Mouse (Mus musculus): Measurements from ENCODE around the gene Pknox2. TPM values are rescaled to one million over a fixed set of nuclear protein-coding genes. Genes with fewer than 3 reads are reported as not detected.

Gene Pknox2
- polyA plus RNA-seq, 1 experiment from 2014 or later = 22.8 TPM

GRCm38 (mm10) chr9:36933813-36934493 lies 213.3 kb downstream of the Pknox2 start:
- Histone ChIP-seq H3K27me3 (ENCODE audit: control insufficient read depth, insufficient read depth, low read length) (no peaks in the 10 kb centered on the region), H3K4me2 (ENCODE audit: low read depth) (no peak overlapping the region), H3K9ac (ENCODE audit: low read length) (no peak overlapping the region), H3K9me3 (ENCODE audit: control insufficient read depth, low read length) (no peaks in the 10 kb centered on the region), H3K27ac (ENCODE audit: low read depth, low read length) (peak overlapping the region; percentile 31; the same call in 1 of the 2 replicates), H3K4me1 (ENCODE audit: control insufficient read depth, insufficient read depth, low read length) (peaks cover 17% of the 10 kb centered on the region), H3K4me3 (ENCODE audit: low read depth, low read length) (no peak overlapping the region), H3K36me3 (ENCODE audit: control insufficient read depth, insufficient read depth, low read length) (no peaks in the 10 kb centered on the region)
- DNase-seq (ENCODE audit: low spot score) = peak; percentile 75
- 25% methylated on average over 16 of the region's 16 CpGs for WGBS
- ATAC-seq (ENCODE audit: insufficient read depth, low FRiP score, low TSS enrichment) = peak; percentile 72

- peak overlapping the region; percentile 31; the same call in 1 of the 2 replicates for H3K27ac ChIP-seq (ENCODE audit: low read depth, low read length)
- no peaks in the 10 kb centered on the region for H3K36me3 ChIP-seq (ENCODE audit: control insufficient read depth, insufficient read depth, low read length)
- H3K4me1 ChIP-seq (ENCODE audit: control insufficient read depth, insufficient read depth, low read length) = peaks cover 10% of the 10 kb centered on the region
- no peak overlapping the region for H3K4me2 ChIP-seq (ENCODE audit: low read depth)
- no peak overlapping the region for H3K4me3 ChIP-seq (ENCODE audit: low read depth, low read length)
- ATAC-seq (ENCODE audit: insufficient read depth, low FRiP score, low TSS enrichment) (peak; percentile 7; the same call in 1 of the 2 replicates), DNase-seq (ENCODE audit: low spot score) (no peak)
- H3K9me3 ChIP-seq (ENCODE audit: control insufficient read depth, low read length) = no peaks in the 10 kb centered on the region
- H3K9ac ChIP-seq (ENCODE audit: low read length) = no peak overlapping the region
- WGBS = 74% methylated on average over 12 of the region's 12 CpGs
- H3K27me3 ChIP-seq (ENCODE audit: control insufficient read depth, insufficient read depth, low read length) = no peaks in the 10 kb centered on the region
Measured at GRCm38 (mm10) chr9:36932950-36933812, 214.0 kb downstream of the Pknox2 start.

GRCm38 (mm10) chr9:36931657-36932056 lies 215.6 kb downstream of the Pknox2 start:
- no peaks in the 10 kb centered on the region for H3K27me3 ChIP-seq (ENCODE audit: control insufficient read depth, insufficient read depth, low read length)
- H3K9me3 ChIP-seq (ENCODE audit: control insufficient read depth, low read length) = no peaks in the 10 kb centered on the region
- no peaks in the 10 kb centered on the region for H3K36me3 ChIP-seq (ENCODE audit: control insufficient read depth, insufficient read depth, low read length)
- H3K4me1 ChIP-seq (ENCODE audit: control insufficient read depth, insufficient read depth, low read length) = peaks cover 10% of the 10 kb centered on the region
- DNase-seq (ENCODE audit: low spot score) (no peak), ATAC-seq (ENCODE audit: insufficient read depth, low FRiP score, low TSS enrichment) (no peak)
- 89% methylated on average over 4 of the region's 4 CpGs for WGBS
- H3K9ac ChIP-seq (ENCODE audit: low read length) = no peak overlapping the region
- H3K4me3 ChIP-seq (ENCODE audit: low read depth, low read length) = no peak overlapping the region
- H3K4me2 ChIP-seq (ENCODE audit: low read depth) = no peak overlapping the region
- no peak overlapping the region for H3K27ac ChIP-seq (ENCODE audit: low read depth, low read length)

GRCm38 (mm10) chr9:36923753-36924152 lies 223.5 kb downstream of the Pknox2 start:
- no peak overlapping the region for H3K4me3 ChIP-seq (ENCODE audit: low read depth, low read length)
- WGBS = 85% methylated on average over 5 of the region's 5 CpGs

GRCm38 (mm10) chr9:36921718-36922415 lies 225.3 kb downstream of the Pknox2 start:
- Histone ChIP-seq H3K4me3 (ENCODE audit: low read depth, low read length) (no peak overlapping the region), H3K27ac (ENCODE audit: low read depth, low read length) (no peak overlapping the region), H3K4me1 (ENCODE audit: control insufficient read depth, insufficient read depth, low read length) (peaks cover 5% of the 10 kb centered on the region; the same call in 1 of the 2 replicates), H3K4me2 (ENCODE audit: low read depth) (no peak overlapping the region), H3K36me3 (ENCODE audit: control insufficient read depth, insufficient read depth, low read length) (no peaks in the 10 kb centered on the region), H3K27me3 (ENCODE audit: control insufficient read depth, insufficient read depth, low read length) (no peaks in the 10 kb centered on the region), H3K9ac (ENCODE audit: low read length) (no peak overlapping the region), H3K9me3 (ENCODE audit: control insufficient read depth, low read length) (no peaks in the 10 kb centered on the region)
- ATAC-seq (ENCODE audit: insufficient read depth, low FRiP score, low TSS enrichment) = 0 out of 2 replicates have a peak, but pooled peaks have one; percentile 40
- WGBS = 61% methylated on average over 13 of the region's 13 CpGs
- DNase-seq (ENCODE audit: low spot score) = peak; percentile 42

More at GRCm38 (mm10) chr9:36923753-36924152, 223.5 kb downstream of the Pknox2 start:
- Histone ChIP-seq H3K36me3 (ENCODE audit: control insufficient read depth, insufficient read depth, low read length) (no peaks in the 10 kb centered on the region), H3K27ac (ENCODE audit: low read depth, low read length) (no peak overlapping the region), H3K9me3 (ENCODE audit: control insufficient read depth, low read length) (no peaks in the 10 kb centered on the region), H3K9ac (ENCODE audit: low read length) (no peak overlapping the region), H3K4me1 (ENCODE audit: control insufficient read depth, insufficient read depth, low read length) (0 out of 2 replicates have a peak, but pooled peaks cover 2% of the 10 kb centered on the region), H3K27me3 (ENCODE audit: control insufficient read depth, insufficient read depth, low read length) (no peaks in the 10 kb centered on the region), H3K4me2 (ENCODE audit: low read depth) (no peak overlapping the region)
- ATAC-seq (ENCODE audit: insufficient read depth, low FRiP score, low TSS enrichment) = no peak
- no peak for DNase-seq (ENCODE audit: low spot score)

- Histone ChIP-seq H3K4me2 (ENCODE audit: low read depth) (no peak overlapping the region), H3K27ac (ENCODE audit: low read depth, low read length) (no peak overlapping the region), H3K36me3 (ENCODE audit: control insufficient read depth, insufficient read depth, low read length) (no peaks in the 10 kb centered on the region), H3K9me3 (ENCODE audit: control insufficient read depth, low read length) (no peaks in the 10 kb centered on the region), H3K27me3 (ENCODE audit: control insufficient read depth, insufficient read depth, low read length) (no peaks in the 10 kb centered on the region), H3K4me1 (ENCODE audit: control insufficient read depth, insufficient read depth, low read length) (peaks cover 5% of the 10 kb centered on the region; the same call in 1 of the 2 replicates), H3K9ac (ENCODE audit: low read length) (no peak overlapping the region), H3K4me3 (ENCODE audit: low read depth, low read length) (no peak overlapping the region)
- ATAC-seq (ENCODE audit: insufficient read depth, low FRiP score, low TSS enrichment) = no peak
- no peak for DNase-seq (ENCODE audit: low spot score)
- 76% methylated on average over 4 of the region's 4 CpGs for WGBS
Measured at GRCm38 (mm10) chr9:36919472-36919871, 227.7 kb downstream of the Pknox2 start.

GRCm38 (mm10) chr9:36918582-36918981 lies 228.6 kb downstream of the Pknox2 start:
- no peak for ATAC-seq (ENCODE audit: insufficient read depth, low FRiP score, low TSS enrichment)
- WGBS = 62% methylated on average over 3 of the region's 3 CpGs
- H3K27ac ChIP-seq (ENCODE audit: low read depth, low read length) = no peak overlapping the region

GRCm38 (mm10) chr9:36916915-36917314 lies 230.3 kb downstream of the Pknox2 start:
- 47% methylated on average over 5 of the region's 5 CpGs for WGBS
- Histone ChIP-seq H3K4me3 (ENCODE audit: low read depth, low read length) (no peak overlapping the region), H3K36me3 (ENCODE audit: control insufficient read depth, insufficient read depth, low read length) (no peaks in the 10 kb centered on the region), H3K4me1 (ENCODE audit: control insufficient read depth, insufficient read depth, low read length) (peaks cover 3% of the 10 kb centered on the region; the same call in 1 of the 2 replicates), H3K27ac (ENCODE audit: low read depth, low read length) (0 out of 2 replicates have a peak overlapping the region, but pooled peaks have one; percentile 1), H3K4me2 (ENCODE audit: low read depth) (no peak overlapping the region), H3K9ac (ENCODE audit: low read length) (no peak overlapping the region), H3K27me3 (ENCODE audit: control insufficient read depth, insufficient read depth, low read length) (no peaks in the 10 kb centered on the region), H3K9me3 (ENCODE audit: control insufficient read depth, low read length) (no peaks in the 10 kb centered on the region)
- DNase-seq (ENCODE audit: low spot score) (no peak), ATAC-seq (ENCODE audit: insufficient read depth, low FRiP score, low TSS enrichment) (no peak)

More at GRCm38 (mm10) chr9:36918582-36918981, 228.6 kb downstream of the Pknox2 start:
- H3K36me3 ChIP-seq (ENCODE audit: control insufficient read depth, insufficient read depth, low read length) = no peaks in the 10 kb centered on the region
- no peak overlapping the region for H3K4me2 ChIP-seq (ENCODE audit: low read depth)
- H3K4me3 ChIP-seq (ENCODE audit: low read depth, low read length) = no peak overlapping the region
- H3K27me3 ChIP-seq (ENCODE audit: control insufficient read depth, insufficient read depth, low read length) = no peaks in the 10 kb centered on the region
- no peaks in the 10 kb centered on the region for H3K9me3 ChIP-seq (ENCODE audit: control insufficient read depth, low read length)
- peaks cover 5% of the 10 kb centered on the region; the same call in 1 of the 2 replicates for H3K4me1 ChIP-seq (ENCODE audit: control insufficient read depth, insufficient read depth, low read length)
- no peak overlapping the region for H3K9ac ChIP-seq (ENCODE audit: low read length)
- DNase-seq (ENCODE audit: low spot score) = no peak
